Mouse (Mus musculus) small intestine, adult 2 months (tissue): ENCODE measurements around the gene Herpud2. TPM values are rescaled to one million over a fixed set of nuclear protein-coding genes. Genes with fewer than 3 reads are reported as not detected.

ENCODE experiments used
- H3K27ac ChIP-seq: fragments of 200-500 bp; 2 replicates; pipeline ENCODE4 v1.5.1; 2012; ENCODE audit warnings: low read depth, low read length, control low read depth, inconsistent platforms; ENCODE audit not compliant: insufficient read depth
- H3K27me3 ChIP-seq: fragments of 200-500 bp; 2 replicates; pipeline ENCODE4 v1.6.1; 2012; ENCODE audit warnings: mild to moderate bottlenecking, moderate library complexity, low read length, inconsistent platforms; ENCODE audit not compliant: control insufficient read depth, insufficient read depth
- H3K36me3 ChIP-seq: fragments of 200-500 bp; 2 replicates; pipeline ENCODE4 v1.6.1; 2012; ENCODE audit warnings: mild to moderate bottlenecking, low read length, control low read depth, inconsistent platforms; ENCODE audit not compliant: control insufficient read depth, insufficient read depth
- H3K4me1 ChIP-seq: fragments of 200-500 bp; 2 replicates; pipeline ENCODE4 v1.6.1; 2012; ENCODE audit warnings: low read length, inconsistent platforms, mixed read lengths; ENCODE audit not compliant: control insufficient read depth, insufficient read depth, insufficient read length
- H3K4me3 ChIP-seq: fragments of 200-500 bp; 2 replicates; pipeline ENCODE4 v1.5.1; 2012; ENCODE audit warnings: low read depth, mild to moderate bottlenecking, control low read depth, inconsistent platforms, low read length, moderate library complexity
- CTCF ChIP-seq: fragments of 200-500 bp; IDR thresholded peaks from 2 replicates; pipeline ENCODE4 v1.5.1; 2012; ENCODE audit warnings: low read depth, mild to moderate bottlenecking, control low read depth, inconsistent platforms, low read length, moderate library complexity, mixed read lengths; ENCODE audit not compliant: insufficient replicate concordance, insufficient read length; ENCODE audit errors: extremely low read depth
- POLR2A ChIP-seq: fragments of 200-500 bp; IDR thresholded peaks from 2 replicates; pipeline ENCODE4 v1.6.1; 2012; ENCODE audit warnings: low read depth, mild to moderate bottlenecking, control low read depth, inconsistent platforms, low read length, moderate library complexity
- WGBS: fragments of 180-500 bp; shearing (Covaris S2); methylation state at CpG from one replicate; pipeline ENCODE4 v1.1.7; 2018; 5-methylcytosine and 5-hydroxymethylcytosine counted together
- polyA plus RNA-seq: library from polyadenylated mRNA; depleted of rRNA; stranded (reverse); fragments of >200 nt; gene quantifications from 2 replicates; pipeline ENCODE4 v1.2.3, GENCODE M21; 2012; rRNA removed

The Herpud2 gene
- polyA plus RNA-seq, 1 experiment: 50.4 TPM

- WGBS: 73% methylated on average over 1 of the region's 1 CpGs
- Histone ChIP-seq H3K27ac (no peak overlapping the region), H3K36me3 (no peaks in the 10 kb centered on the region), H3K4me1 (no peaks in the 10 kb centered on the region), H3K27me3 (no peaks in the 10 kb centered on the region), H3K4me3 (no peak overlapping the region)
- TF ChIP-seq POLR2A (no peak), CTCF (no peak)
Measured at GRCm38 (mm10) chr9:25076505-25076904, 75.1 kb downstream of the Herpud2 start.

DNA sequence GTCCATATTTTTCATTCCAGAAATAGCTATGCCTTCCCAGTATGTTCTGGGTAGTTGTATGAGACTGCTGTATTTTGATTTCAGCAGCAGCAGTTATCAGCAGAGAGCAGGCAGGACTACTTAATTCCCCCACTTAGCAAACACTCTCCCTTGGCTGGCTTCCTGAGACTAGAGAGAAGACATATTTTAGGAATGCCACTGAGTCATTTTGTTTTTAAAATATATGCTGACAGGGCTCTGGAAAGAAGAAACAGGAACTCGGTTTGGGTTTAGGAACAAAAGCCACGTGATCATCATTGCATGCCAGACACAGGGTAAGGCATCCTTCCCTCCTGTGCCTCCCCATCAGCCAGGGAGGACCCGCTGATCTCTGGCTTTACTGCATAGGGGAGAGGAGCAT is 75.6 kb downstream of the Herpud2 start:
- Histone ChIP-seq H3K4me1 (no peaks in the 10 kb centered on the region), H3K27me3 (no peaks in the 10 kb centered on the region), H3K27ac (no peak overlapping the region), H3K36me3 (no peaks in the 10 kb centered on the region), H3K4me3 (no peak overlapping the region)
- TF ChIP-seq CTCF (no peak), POLR2A (no peak)
- 54% methylated on average over 3 of the region's 3 CpGs for WGBS

DNA sequence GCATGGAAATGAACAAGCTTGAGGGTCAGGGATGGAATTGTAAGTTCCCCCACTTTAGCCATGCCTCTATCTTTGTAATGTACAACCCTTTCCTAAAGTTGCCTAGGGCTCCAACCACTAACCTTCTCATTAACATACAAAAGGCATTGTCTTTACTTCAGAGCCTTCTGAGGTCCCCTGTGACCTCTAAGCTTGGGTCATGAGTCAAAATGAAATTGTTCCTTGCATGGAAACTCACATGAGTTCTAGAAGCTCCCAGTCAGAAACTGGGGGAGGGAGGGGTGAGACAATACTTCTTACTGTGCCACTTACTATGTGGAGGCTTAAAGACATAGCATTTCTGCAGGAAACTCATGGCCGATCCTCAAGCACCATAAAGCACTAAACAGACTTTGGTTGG is 79.0 kb downstream of the Herpud2 start:
- Histone ChIP-seq H3K4me3 (no peak overlapping the region), H3K27ac (no peak overlapping the region), H3K27me3 (no peaks in the 10 kb centered on the region), H3K36me3 (no peaks in the 10 kb centered on the region), H3K4me1 (no peaks in the 10 kb centered on the region)
- 84% methylated on average over 1 of the region's 1 CpGs for WGBS
- TF ChIP-seq POLR2A (no peak), CTCF (no peak)

GRCm38 (mm10) chr9:25058726-25059125 is 92.9 kb downstream of the Herpud2 start:
- no peak overlapping the region for H3K27ac ChIP-seq

More at GRCm38 (mm10) chr9:25058726-25059125, 92.9 kb downstream of the Herpud2 start:
- no peaks in the 10 kb centered on the region for H3K36me3 ChIP-seq
- no peaks in the 10 kb centered on the region for H3K27me3 ChIP-seq
- H3K4me1 ChIP-seq: no peaks in the 10 kb centered on the region
- TF ChIP-seq CTCF: no peak
- no peak for TF ChIP-seq POLR2A
- no peak overlapping the region for H3K4me3 ChIP-seq
- WGBS: 53% methylated on average over 3 of the region's 3 CpGs

Other genes starting within 250 kb of the Herpud2 start
- gene Gm10181, start 62.4 kb downstream of the Herpud2 start, polyA plus RNA-seq: not detected in 2 replicates
- 0.85 and 2.4 TPM in 2 replicates for gene Sept7, start 100.6 kb upstream of the Herpud2 start, polyA plus RNA-seq